Mouse (Mus musculus) adrenal gland, postnatal 4 days (tissue): Measurements from ENCODE around the gene Cdhr5. TPM values are rescaled to one million over a fixed set of nuclear protein-coding genes. Genes with fewer than 3 reads are reported as not detected.
"Not testable (repeated sequence)": the region's sequence is repeated elsewhere in the genome, so short reads cannot be mapped to it uniquely, and the experiment has no call there.

Experiments
- DNase-seq, 2 experiments: peaks; one replicate each; pipeline ENCODE4 v3.0.0; 2021 to 2022; ENCODE audit warnings: low spot score in 2 of 2, mixed read lengths in 2 of 2
- total RNA-seq, 2 experiments: library from RNA; stranded (reverse); gene quantifications; 2 replicates each; pipeline ENCODE4 v1.2.3; 2021

The Cdhr5 gene
- total RNA-seq, 2 experiments from 2014 or later, result 9.4 to 15.5 TPM

GRCm38 (mm10) chr7:141278766-141279590, 2.4 kb upstream of the Cdhr5 start, which contains the start of gene Sct:
Gene Sct (minus strand): TSS chr7:141279133.
- DNase-seq, result no peak

- DNase-seq, result no peak
Observed at GRCm38 (mm10) chr7:141277701-141278678, 1.4 kb upstream of the Cdhr5 start.

GRCm38 (mm10) chr7:141275356-141275755, 1.2 kb downstream of the Cdhr5 start:
- DNase-seq, result no peak

GRCm38 (mm10) chr7:141270631-141271030, 6.0 kb downstream of the Cdhr5 start:
- DNase-seq, result no peak

GRCm38 (mm10) chr7:141269273-141269545, 7.4 kb downstream of the Cdhr5 start:
- DNase-seq, result no peak

- DNase-seq, result no peak
Observed at GRCm38 (mm10) chr7:141268466-141269272, 7.9 kb downstream of the Cdhr5 start.

GRCm38 (mm10) chr7:141265739-141266561, 10.6 kb downstream of the Cdhr5 start, which contains the start of gene Irf7:
Gene Irf7 (minus strand): TSS chr7:141266481.
- peak in 1 of 2 experiments; percentile 50 for DNase-seq

- DNase-seq, result no peak
Observed at GRCm38 (mm10) chr7:141265411-141265738, 11.2 kb downstream of the Cdhr5 start.

- DNase-seq, result no peak
Observed at GRCm38 (mm10) chr7:141264761-141265410, 11.7 kb downstream of the Cdhr5 start.

GRCm38 (mm10) chr7:141264041-141264700, 12.4 kb downstream of the Cdhr5 start:
- DNase-seq, result no peak

- no peak for DNase-seq
Observed at GRCm38 (mm10) chr7:141263640-141264039, 12.9 kb downstream of the Cdhr5 start.

- no peak for DNase-seq
Observed at GRCm38 (mm10) chr7:141261480-141261879, 15.1 kb downstream of the Cdhr5 start.

- no peak for DNase-seq
Observed at GRCm38 (mm10) chr7:141256159-141256558, 20.4 kb downstream of the Cdhr5 start.

GRCm38 (mm10) chr7:141250486-141250885, 26.1 kb downstream of the Cdhr5 start:
- not testable (repeated sequence) for DNase-seq

GRCm38 (mm10) chr7:141231551-141231950, 45.0 kb downstream of the Cdhr5 start:
- DNase-seq, result no peak

- DNase-seq, result no peak
Observed at GRCm38 (mm10) chr7:141231111-141231510, 45.5 kb downstream of the Cdhr5 start.

GRCm38 (mm10) chr7:141230570-141230969, 46.0 kb downstream of the Cdhr5 start:
- no peak for DNase-seq

GRCm38 (mm10) chr7:141229702-141230101, 46.9 kb downstream of the Cdhr5 start:
- no peak for DNase-seq
